Mouse (Mus musculus) forebrain, embryonic 13.5 days (tissue): ENCODE results near the gene Antxr1. TPM values are rescaled to one million over a fixed set of nuclear protein-coding genes. Genes with fewer than 3 reads are reported as not detected.
A peak's percentile ranks its signal among the peaks of the same experiment; 100 is the strongest.

Source experiments
- ATAC-seq: fragments of 200-750 bp; cut with Nextera tagmentation; 2 replicates; pipeline ENCODE4 v1.8.0; 2017
- H3K27ac ChIP-seq: fragments of 300-500 bp; sonication (generic); 2 replicates; pipeline ENCODE4 v1.5.1; 2015; ENCODE audit warnings: inconsistent platforms, mild to moderate bottlenecking, moderate library complexity
- H3K27me3 ChIP-seq: fragments of 300-500 bp; sonication (generic); 2 replicates; pipeline ENCODE4 v1.6.1; 2015; ENCODE audit warnings: mild to moderate bottlenecking, inconsistent platforms
- H3K36me3 ChIP-seq: fragments of 300-500 bp; sonication (generic); 2 replicates; pipeline ENCODE4 v1.6.1; 2015; ENCODE audit warnings: mild to moderate bottlenecking, inconsistent platforms; ENCODE audit not compliant: poor library complexity, severe bottlenecking
- H3K4me1 ChIP-seq: fragments of 300-500 bp; sonication (generic); 2 replicates; pipeline ENCODE4 v1.6.1; 2015; ENCODE audit warnings: inconsistent platforms
- H3K4me2 ChIP-seq: fragments of 300-500 bp; sonication (generic); 2 replicates; pipeline ENCODE4 v1.6.1; 2015; ENCODE audit warnings: inconsistent platforms, mild to moderate bottlenecking, moderate library complexity
- H3K4me3 ChIP-seq: fragments of 300-500 bp; sonication (generic); 2 replicates; pipeline ENCODE4 v1.5.1; 2015; ENCODE audit warnings: mild to moderate bottlenecking, inconsistent platforms
- H3K9ac ChIP-seq: fragments of 300-500 bp; sonication (generic); 2 replicates; pipeline ENCODE4 v1.6.1; 2015; ENCODE audit warnings: mild to moderate bottlenecking, inconsistent platforms
- H3K9me3 ChIP-seq: fragments of 300-500 bp; sonication (generic); replicated peaks from 2 replicates; pipeline ENCODE4 v1.6.1; 2016; ENCODE audit warnings: inconsistent platforms
- WGBS: fragments of 180-500 bp; shearing (Covaris S2); methylation state at CpG from one replicate; pipeline ENCODE4 v1.1.7; 2015; 5-methylcytosine and 5-hydroxymethylcytosine counted together
- polyA plus RNA-seq: library from polyadenylated mRNA; unstranded; fragments of >200 nt; fragmentation: Nextera tagmentation; extraction: Ambion mirVana; gene quantifications from 2 replicates; pipeline ENCODE4 v1.2.1, GENCODE M21; 2015

Antxr1 gene
- 2.7 and 2.9 TPM in 2 replicates for polyA plus RNA-seq

DNA sequence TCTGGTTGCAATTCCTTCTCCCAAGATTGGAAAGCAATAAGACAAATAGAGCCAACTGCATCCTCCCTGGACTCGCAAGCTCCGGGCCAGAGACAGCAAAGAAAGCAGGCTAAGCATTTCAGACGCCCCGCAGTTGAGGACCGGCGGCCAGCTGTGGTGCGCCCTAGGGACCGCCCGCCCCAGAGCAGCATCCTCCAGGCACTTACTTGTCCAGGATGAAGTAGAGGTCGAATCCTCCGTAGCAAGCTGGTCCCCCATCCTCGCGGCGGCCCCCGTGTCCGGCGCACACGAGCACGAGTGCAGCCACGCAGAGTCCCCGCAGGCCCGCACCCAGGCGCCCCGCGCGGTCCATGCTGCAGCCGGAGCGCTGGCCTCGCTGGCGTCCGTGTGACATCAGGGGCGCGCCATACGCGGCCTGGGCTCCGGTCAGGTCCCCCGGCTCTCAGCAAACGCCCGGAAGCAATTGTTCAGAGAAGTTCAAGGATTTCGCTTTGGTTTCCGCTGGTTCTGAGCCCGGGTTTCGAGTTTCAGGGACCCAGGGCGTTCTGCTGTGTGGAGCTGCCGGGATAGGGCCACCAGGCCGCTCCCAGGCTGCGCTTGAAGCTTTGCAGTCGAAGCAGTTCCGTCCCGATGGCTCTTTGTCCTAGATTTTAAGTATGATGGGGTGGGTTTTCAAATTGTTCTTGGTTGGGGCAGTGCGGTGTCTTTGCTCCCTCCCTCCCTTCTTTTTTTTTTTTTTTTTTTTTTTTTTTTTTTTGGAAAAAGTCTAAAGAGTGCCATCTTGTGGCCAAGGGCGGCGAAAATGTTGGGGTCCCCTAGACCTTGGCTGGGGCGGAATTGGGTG lies at the start of gene Antxr1:
Antxr1 (minus strand) TSS at position 731 of the 844 bp plus-strand sequence.
- Histone ChIP-seq H3K9ac (peak within 1 kb of the TSS; percentile 76), H3K27ac (peak within 1 kb of the TSS; percentile 15), H3K4me2 (peak within 1 kb of the TSS; percentile 74), H3K36me3 (no peaks in the 10 kb centered on the region), H3K9me3 (no peaks in the 10 kb centered on the region), H3K4me1 (peaks cover 24% of the 10 kb centered on the region), H3K27me3 (no peaks in the 10 kb centered on the region), H3K4me3 (peak within 1 kb of the TSS; percentile 54)
- under 1% methylated on average over 54 of the region's 54 CpGs for WGBS
- ATAC-seq = peak; percentile 79

- Histone ChIP-seq H3K9ac (no peak overlapping the region), H3K27me3 (peaks cover 20% of the 10 kb centered on the region), H3K9me3 (no peaks in the 10 kb centered on the region), H3K4me3 (no peak overlapping the region), H3K36me3 (no peaks in the 10 kb centered on the region), H3K4me1 (peaks cover 4% of the 10 kb centered on the region; the same call in 1 of the 2 replicates), H3K4me2 (peak overlapping the region; percentile 59; the same call in 1 of the 2 replicates), H3K27ac (no peak overlapping the region)
- 53% methylated on average over 6 of the region's 6 CpGs for WGBS
- ATAC-seq = no peak
Measured at GRCm38 (mm10) chr6:87384761-87385160, 49.1 kb upstream of the Antxr1 start.

- no peaks in the 10 kb centered on the region for H3K9me3 ChIP-seq
- H3K4me1 ChIP-seq = peaks cover 4% of the 10 kb centered on the region; the same call in 1 of the 2 replicates
- H3K9ac ChIP-seq = peak overlapping the region; percentile 31; the same call in 1 of the 2 replicates
- peak; percentile 53; the same call in 1 of the 2 replicates for ATAC-seq
- H3K4me3 ChIP-seq = peak overlapping the region; percentile 29
- no peaks in the 10 kb centered on the region for H3K36me3 ChIP-seq
- H3K27ac ChIP-seq = no peak overlapping the region
- H3K27me3 ChIP-seq = peaks cover 20% of the 10 kb centered on the region
- WGBS = 5% methylated on average over 24 of the region's 24 CpGs
- H3K4me2 ChIP-seq = peak overlapping the region; percentile 59
Measured at GRCm38 (mm10) chr6:87383926-87384691, 48.5 kb upstream of the Antxr1 start.

- no peak within 1 kb of the TSS for H3K4me2 ChIP-seq
- 89% methylated on average over 9 of the region's 9 CpGs for WGBS
- H3K27me3 ChIP-seq = no peaks in the 10 kb centered on the region
- ATAC-seq = no peak
- H3K4me1 ChIP-seq = no peaks in the 10 kb centered on the region
- no peak within 1 kb of the TSS for H3K9ac ChIP-seq
- no peak within 1 kb of the TSS for H3K27ac ChIP-seq
- H3K36me3 ChIP-seq = no peaks in the 10 kb centered on the region
- H3K9me3 ChIP-seq = no peaks in the 10 kb centered on the region; the same call in 1 of the 2 replicates
- H3K4me3 ChIP-seq = no peak within 1 kb of the TSS
Measured at GRCm38 (mm10) chr6:87373057-87373456, 37.4 kb upstream of the Antxr1 start, which contains the start of gene Gkn2. Gene Gkn2, plus strand, starts transcription at chr6:87373357.

- no peak for ATAC-seq
- Histone ChIP-seq H3K4me1 (no peaks in the 10 kb centered on the region), H3K27ac (no peak overlapping the region), H3K4me2 (no peak overlapping the region), H3K27me3 (no peaks in the 10 kb centered on the region), H3K36me3 (no peaks in the 10 kb centered on the region), H3K9me3 (no peaks in the 10 kb centered on the region; the same call in 1 of the 2 replicates), H3K9ac (no peak overlapping the region), H3K4me3 (no peak overlapping the region)
- 93% methylated on average over 5 of the region's 5 CpGs for WGBS
Measured at GRCm38 (mm10) chr6:87369223-87369622, 33.6 kb upstream of the Antxr1 start.

GRCm38 (mm10) chr6:87354441-87354840 lies 18.8 kb upstream of the Antxr1 start:
- Histone ChIP-seq H3K4me2 (no peak overlapping the region), H3K4me1 (peaks cover 12% of the 10 kb centered on the region), H3K27ac (no peak overlapping the region), H3K4me3 (no peak overlapping the region), H3K36me3 (no peaks in the 10 kb centered on the region), H3K9me3 (no peaks in the 10 kb centered on the region), H3K9ac (no peak overlapping the region), H3K27me3 (no peaks in the 10 kb centered on the region)
- 59% methylated on average over 5 of the region's 5 CpGs for WGBS
- ATAC-seq = no peak

DNA sequence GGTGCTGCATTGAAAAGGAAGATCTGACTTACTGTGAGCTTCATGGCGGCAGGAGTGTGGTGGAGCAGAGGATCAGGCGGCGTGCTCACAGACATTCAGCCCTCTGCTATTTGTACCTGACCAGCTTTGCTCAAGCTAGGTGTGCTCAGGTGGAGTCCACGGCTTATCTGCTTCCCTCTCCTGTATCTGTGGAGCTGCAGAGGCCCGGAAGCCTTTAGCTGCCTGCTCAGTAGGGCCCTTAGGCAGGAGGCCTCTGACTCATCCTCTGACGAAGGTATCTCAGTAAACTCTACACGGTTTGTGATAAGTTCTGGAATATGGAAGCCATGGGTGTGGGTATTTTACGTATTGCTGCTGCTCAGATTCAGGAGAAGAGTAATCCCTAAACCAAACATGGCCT lies 15.2 kb upstream of the Antxr1 start, which contains the start of gene Gkn1:
Gkn1 (minus strand) TSS at position 114 of the 400 bp plus-strand sequence.
- H3K4me1 ChIP-seq = peaks cover 9% of the 10 kb centered on the region
- no peaks in the 10 kb centered on the region for H3K9me3 ChIP-seq
- no peak within 1 kb of the TSS for H3K9ac ChIP-seq
- H3K36me3 ChIP-seq = no peaks in the 10 kb centered on the region
- 92% methylated on average over 8 of the region's 8 CpGs for WGBS
- H3K27me3 ChIP-seq = no peaks in the 10 kb centered on the region
- no peak for ATAC-seq
- H3K27ac ChIP-seq = no peak within 1 kb of the TSS
- no peak within 1 kb of the TSS for H3K4me2 ChIP-seq
- H3K4me3 ChIP-seq = no peak within 1 kb of the TSS

DNA sequence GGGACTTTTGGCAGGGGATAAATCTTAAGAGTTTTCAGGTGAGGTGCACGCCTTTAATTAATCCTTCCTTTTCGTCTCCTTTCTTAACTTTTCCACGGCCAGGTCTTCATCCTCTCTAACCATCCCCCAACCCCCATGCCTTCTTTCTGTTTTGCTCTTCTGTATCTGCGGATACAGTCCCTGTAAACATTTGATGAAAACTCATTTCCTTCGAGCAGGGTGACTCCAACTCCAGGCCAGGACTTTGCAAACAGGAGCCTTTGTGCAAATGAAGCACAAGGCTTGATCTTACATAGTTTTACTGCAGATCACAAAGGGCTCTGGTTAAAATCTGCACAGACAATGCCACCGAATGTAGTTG lies 294 bp upstream of the Antxr1 start:
- 0 out of 2 replicates have a peak overlapping the region, but pooled peaks have one; percentile 74 for H3K4me2 ChIP-seq
- no peak overlapping the region for H3K9ac ChIP-seq
- H3K4me3 ChIP-seq = no peak overlapping the region
- 33% methylated on average over 6 of the region's 6 CpGs for WGBS
- H3K4me1 ChIP-seq = peaks cover 24% of the 10 kb centered on the region
- H3K36me3 ChIP-seq = no peaks in the 10 kb centered on the region
- peak; percentile 17; the same call in 1 of the 2 replicates for ATAC-seq
- no peaks in the 10 kb centered on the region for H3K9me3 ChIP-seq
- H3K27ac ChIP-seq = no peak overlapping the region
- no peaks in the 10 kb centered on the region for H3K27me3 ChIP-seq

DNA sequence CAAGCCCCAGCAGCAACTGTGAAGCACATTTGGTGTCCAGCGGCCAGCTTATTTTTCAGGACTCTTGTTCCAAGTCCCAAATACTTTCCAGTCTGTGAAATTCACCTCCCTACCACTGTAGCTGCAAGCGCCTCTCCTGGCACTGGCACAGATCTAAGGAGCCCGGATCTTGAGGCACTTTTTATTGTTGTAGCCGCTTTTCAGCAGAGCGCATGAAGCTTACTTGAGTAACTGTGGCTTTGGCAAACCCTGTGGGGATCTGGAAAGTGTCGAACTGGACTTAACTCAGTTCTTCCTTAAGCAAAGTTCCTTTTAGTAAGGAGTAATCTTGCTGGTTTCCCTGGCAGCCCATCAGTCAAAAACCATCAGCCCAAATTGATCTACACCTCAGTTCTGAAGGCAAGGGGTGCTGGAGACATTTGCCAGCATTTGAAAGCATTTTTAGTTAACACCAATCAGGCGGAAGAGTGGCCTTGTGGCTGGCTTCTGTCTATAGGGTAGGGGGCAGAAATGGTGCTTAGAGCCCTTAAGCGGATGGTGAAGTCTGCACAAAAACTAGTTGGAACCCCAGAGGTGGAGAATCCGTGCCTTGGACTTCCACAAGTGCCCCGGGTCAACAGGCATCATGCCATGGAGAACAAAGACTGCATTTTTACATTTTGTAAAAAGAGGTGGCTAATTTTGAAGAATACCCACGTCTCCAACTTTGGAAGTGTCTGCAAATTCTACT lies 1.1 kb downstream of the Antxr1 start:
- ATAC-seq = peak; percentile 63
- 5% methylated on average over 11 of the region's 11 CpGs for WGBS
- peak overlapping the region; percentile 54 for H3K4me3 ChIP-seq

GRCm38 (mm10) chr6:87332380-87332779 lies 3.2 kb downstream of the Antxr1 start:
- H3K4me2 ChIP-seq = no peak overlapping the region
- WGBS = 68% methylated on average over 2 of the region's 2 CpGs
- no peaks in the 10 kb centered on the region for H3K9me3 ChIP-seq
- no peaks in the 10 kb centered on the region for H3K27me3 ChIP-seq
- H3K4me3 ChIP-seq = no peak overlapping the region
- H3K27ac ChIP-seq = no peak overlapping the region
- H3K4me1 ChIP-seq = peaks cover 29% of the 10 kb centered on the region
- ATAC-seq = no peak
- H3K9ac ChIP-seq = no peak overlapping the region
- H3K36me3 ChIP-seq = no peaks in the 10 kb centered on the region

More for the DNA sequence above, 1.1 kb downstream of the Antxr1 start:
- Histone ChIP-seq H3K27ac (no peak overlapping the region), H3K36me3 (no peaks in the 10 kb centered on the region), H3K9me3 (no peaks in the 10 kb centered on the region), H3K27me3 (no peaks in the 10 kb centered on the region), H3K4me1 (peaks cover 24% of the 10 kb centered on the region), H3K4me2 (peak overlapping the region; percentile 74), H3K9ac (peak overlapping the region; percentile 76)

DNA sequence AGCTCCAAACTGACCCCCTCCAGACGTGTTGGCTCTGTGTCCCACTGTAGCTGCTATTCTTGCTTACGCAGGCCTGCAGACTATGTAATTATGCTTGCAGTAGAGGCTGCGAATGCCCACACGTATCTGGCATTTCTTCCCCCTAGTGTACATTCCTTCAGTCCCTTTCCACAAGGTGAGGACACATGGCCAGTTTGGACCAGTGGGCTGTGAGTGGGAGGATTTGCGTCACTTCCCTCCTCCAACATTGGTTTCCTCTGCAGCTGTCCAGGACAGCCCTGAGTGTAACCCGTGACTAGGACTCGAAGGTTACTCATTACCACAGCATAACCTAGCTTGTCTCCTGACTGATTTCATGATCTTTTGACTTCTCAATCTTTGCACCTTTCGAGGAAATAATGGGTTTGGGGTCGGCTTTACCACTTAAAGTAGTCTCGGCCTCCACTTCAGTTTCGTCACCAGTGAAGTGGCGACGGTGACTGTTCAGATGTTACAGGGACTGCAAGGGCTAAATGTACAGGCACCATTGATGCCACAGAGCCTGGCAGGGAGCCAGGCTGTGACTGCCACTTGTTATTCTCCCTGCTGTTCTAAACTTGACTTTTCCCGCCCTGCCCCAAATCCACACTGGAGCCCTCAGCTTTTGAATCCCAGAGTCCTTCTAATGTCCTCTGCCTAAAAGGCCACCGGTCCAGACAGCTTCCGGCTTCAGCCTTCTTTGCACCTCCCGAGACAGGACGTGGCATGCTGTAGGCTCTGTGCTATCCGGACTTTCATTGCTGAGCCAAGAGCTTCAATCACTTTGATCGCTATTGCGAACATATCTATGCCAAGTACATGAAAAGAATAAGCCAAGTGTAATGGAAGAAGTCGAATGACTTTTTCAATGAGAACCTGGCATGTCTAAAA lies 7.1 kb downstream of the Antxr1 start:
- Histone ChIP-seq H3K9me3 (no peaks in the 10 kb centered on the region), H3K4me1 (peaks cover 13% of the 10 kb centered on the region), H3K27me3 (no peaks in the 10 kb centered on the region), H3K27ac (no peak overlapping the region), H3K9ac (no peak overlapping the region), H3K4me2 (no peak overlapping the region), H3K36me3 (no peaks in the 10 kb centered on the region), H3K4me3 (no peak overlapping the region)
- WGBS = 76% methylated on average over 22 of the region's 22 CpGs
- no peak for ATAC-seq
